Mouse (Mus musculus): ENCODE results near the gene Exoc4.

GRCm38 (mm10) chr6:33899973-33900372, 651.1 kb downstream of the Exoc4 start:
- no peak for TF ChIP-seq CTCF (IDR thresholded peaks at IDR 0.05; ENCODE audit: extremely low read depth, insufficient read length, insufficient replicate concordance, low read depth, low read length)
- no peak for TF ChIP-seq POLR2A (IDR thresholded peaks at IDR 0.05; ENCODE audit: low read depth, low read length)

Measured in small intestine, adult 2 months (tissue).